In genomic region chr2:116697542-116697941, GRCm38 (mm10) we compare ENCODE assay signal across 26 mouse cellular contexts.
A peak's percentile ranks its signal among the peaks of the same experiment; 100 is the strongest.
DNase-seq lines count a peak whose midpoint lies in the region; ATAC-seq and TF ChIP-seq lines count a peak whose summit lies in the region.
"Had no signal": no experiment of that assay in that cellular context is flagged by ENCODE, and none has a peak within 500 bp of the region (broad histone marks: within the 10 kb centered on the region; RNA-seq: fewer than 3 reads in every experiment).

No protein-coding gene starts in this region.

- H3K9me3 ChIP-seq in hindbrain, embryonic 14.5 days (ENCODE audit: control insufficient read depth, low read length) = no peaks in the 10 kb centered on the region
- H3K9me3 ChIP-seq in hindbrain, embryonic 10.5 days = no peaks in the 10 kb centered on the region
- H3K9me3 ChIP-seq in midbrain, embryonic 16.5 days (replicated peaks; ENCODE audit: control insufficient read depth, low read length, poor library complexity, severe bottlenecking) = no peaks in the 10 kb centered on the region
- H3K9me3 ChIP-seq in midbrain, embryonic 13.5 days = no peaks in the 10 kb centered on the region
- H3K9me3 ChIP-seq in CH12.LX (replicated peaks; ENCODE audit: low read length) = no peaks in the 10 kb centered on the region
- no peaks in the 10 kb centered on the region for H3K9me3 ChIP-seq in forebrain, embryonic 16.5 days (ENCODE audit: control insufficient read depth, low read length)
- H3K9me3 ChIP-seq: embryonic facial prominence, embryonic 13.5 days; heart, embryonic 10.5 days had no signal

- no peaks in the 10 kb centered on the region for H3K27me3 ChIP-seq in hindbrain, embryonic 14.5 days (ENCODE audit: control insufficient read depth, insufficient read depth, low read length)
- no peaks in the 10 kb centered on the region for H3K27me3 ChIP-seq in hindbrain, embryonic 10.5 days (ENCODE audit: insufficient read depth, poor library complexity, severe bottlenecking)
- H3K27me3 ChIP-seq in midbrain, embryonic 16.5 days (ENCODE audit: control insufficient read depth, insufficient read depth, low read depth, low read length) = no peaks in the 10 kb centered on the region
- H3K27me3 ChIP-seq in midbrain, embryonic 13.5 days = no peaks in the 10 kb centered on the region
- H3K27me3 ChIP-seq in CH12.LX (replicated peaks) = no peaks in the 10 kb centered on the region
- H3K27me3 ChIP-seq in forebrain, embryonic 16.5 days (replicated peaks; ENCODE audit: control insufficient read depth, insufficient read depth, low read length) = no peaks in the 10 kb centered on the region
- H3K27me3 ChIP-seq: embryonic facial prominence, embryonic 13.5 days had no signal

- TF ChIP-seq POLR2A in CH12.LX (IDR thresholded peaks at IDR 0.05; ENCODE audit: low read depth, low read length) = no peak

- no peak overlapping the region for H3K4me3 ChIP-seq in hindbrain, embryonic 14.5 days (replicated peaks; ENCODE audit: low read length)
- no peak overlapping the region for H3K4me3 ChIP-seq in hindbrain, embryonic 10.5 days
- H3K4me3 ChIP-seq in midbrain, embryonic 16.5 days (ENCODE audit: low read depth, low read length) = no peak overlapping the region
- H3K4me3 ChIP-seq in midbrain, embryonic 13.5 days (replicated peaks) = no peak overlapping the region
- H3K4me3 ChIP-seq in CH12.LX (replicated peaks in 1 of 3; ENCODE audit: low read depth in 2 of 3, low read length in 2 of 3, poor library complexity in 1 of 3) = no peak overlapping the region
- H3K4me3 ChIP-seq in forebrain, embryonic 16.5 days (replicated peaks; ENCODE audit: low read length) = no peak overlapping the region
- H3K4me3 ChIP-seq: embryonic facial prominence, embryonic 13.5 days; erythroblast, embryonic 14.5 days; heart, embryonic 10.5 days had no signal

- H3K36me3 ChIP-seq in hindbrain, embryonic 14.5 days (replicated peaks; ENCODE audit: control insufficient read depth, insufficient read depth) = no peaks in the 10 kb centered on the region
- no peaks in the 10 kb centered on the region for H3K36me3 ChIP-seq in hindbrain, embryonic 10.5 days
- H3K36me3 ChIP-seq in midbrain, embryonic 16.5 days (ENCODE audit: control insufficient read depth, insufficient read depth, low read length) = no peaks in the 10 kb centered on the region
- H3K36me3 ChIP-seq in midbrain, embryonic 13.5 days = no peaks in the 10 kb centered on the region
- no peaks in the 10 kb centered on the region for H3K36me3 ChIP-seq in CH12.LX (replicated peaks in 1 of 2; ENCODE audit: control insufficient read depth in 1 of 2, insufficient read depth in 1 of 2, low read length in 1 of 2)
- H3K36me3 ChIP-seq in forebrain, embryonic 16.5 days (ENCODE audit: control insufficient read depth, insufficient read depth) = no peaks in the 10 kb centered on the region
- H3K36me3 ChIP-seq: embryonic facial prominence, embryonic 13.5 days; heart, embryonic 10.5 days had no signal

- in situ Hi-C loops in CH12.LX (cut with MboI; ENCODE audit: low pct_ligation_motif_present, low pct_unique_long_range_greater_than_20kb, low sequenced_read_pairs) = no loop called here

- no peak overlapping the region for H3K9ac ChIP-seq in hindbrain, embryonic 14.5 days
- no peak overlapping the region for H3K9ac ChIP-seq in midbrain, embryonic 16.5 days (ENCODE audit: low read depth, low read length)
- no peak overlapping the region for H3K9ac ChIP-seq in midbrain, embryonic 13.5 days (replicated peaks)
- H3K9ac ChIP-seq in CH12.LX (ENCODE audit: insufficient read depth, low read depth) = no peak overlapping the region
- H3K9ac ChIP-seq in forebrain, embryonic 16.5 days (replicated peaks; ENCODE audit: low read depth, low read length) = no peak overlapping the region
- H3K9ac ChIP-seq: embryonic facial prominence, embryonic 13.5 days; liver, postnatal 0 days had no signal

- TF ChIP-seq CTCF in CH12.LX (conservative IDR thresholded peaks at IDR 0.05 in 1 of 2, IDR thresholded peaks at IDR 0.05 in 1 of 2; ENCODE audit: low read depth in 2 of 2, low read length in 2 of 2) = no peak

- no peak; the same call in 1 of the 2 replicates for ATAC-seq in hindbrain, embryonic 14.5 days (ENCODE audit: low FRiP score)
- ATAC-seq in midbrain, embryonic 16.5 days = peak; percentile 77
- ATAC-seq in midbrain, embryonic 13.5 days = no peak
- peak; percentile 58 for ATAC-seq in forebrain, embryonic 16.5 days
- ATAC-seq: inflammation-experienced regulatory T-cells, adult 6 months; liver, postnatal 0 days; lung, postnatal 0 days had no signal

- no peak overlapping the region for H3K27ac ChIP-seq in hindbrain, embryonic 14.5 days
- no peak overlapping the region for H3K27ac ChIP-seq in hindbrain, embryonic 10.5 days
- no peak overlapping the region for H3K27ac ChIP-seq in midbrain, embryonic 16.5 days (ENCODE audit: low read length)
- no peak overlapping the region for H3K27ac ChIP-seq in midbrain, embryonic 13.5 days
- no peak overlapping the region for H3K27ac ChIP-seq in CH12.LX (ENCODE audit: insufficient read depth, low read depth)
- H3K27ac ChIP-seq in forebrain, embryonic 16.5 days (ENCODE audit: low read length) = no peak overlapping the region
- H3K27ac ChIP-seq: embryonic facial prominence, embryonic 13.5 days; heart, embryonic 10.5 days; kidney, postnatal 0 days; macrophage; stomach, postnatal 0 days had no signal

- 59% methylated on average over 5 of the region's 5 CpGs for WGBS in hindbrain, embryonic 14.5 days
- WGBS in hindbrain, embryonic 10.5 days = 71% methylated on average over 5 of the region's 5 CpGs
- WGBS in midbrain, embryonic 16.5 days = 54% methylated on average over 5 of the region's 5 CpGs
- 61% methylated on average over 5 of the region's 5 CpGs for WGBS in midbrain, embryonic 13.5 days
- 45% methylated on average over 5 of the region's 5 CpGs for WGBS in forebrain, embryonic 16.5 days

- no peak for TF ChIP-seq EP300 in CH12.LX (IDR thresholded peaks at IDR 0.05; ENCODE audit: low read length)

- no peak overlapping the region for H3K4me2 ChIP-seq in hindbrain, embryonic 14.5 days (replicated peaks)
- no peak overlapping the region for H3K4me2 ChIP-seq in midbrain, embryonic 16.5 days (ENCODE audit: low read length)
- no peak overlapping the region for H3K4me2 ChIP-seq in midbrain, embryonic 13.5 days (replicated peaks)
- H3K4me2 ChIP-seq in CH12.LX (ENCODE audit: insufficient read depth, low read depth, poor library complexity, severe bottlenecking) = no peak overlapping the region
- H3K4me2 ChIP-seq in forebrain, embryonic 16.5 days (ENCODE audit: low read length) = no peak overlapping the region
- H3K4me2 ChIP-seq: embryonic facial prominence, embryonic 13.5 days; liver, embryonic 11.5 days had no signal

- TF ChIP-seq RAD21 in CH12.LX (IDR thresholded peaks at IDR 0.05; ENCODE audit: low read depth, low read length) = no peak

- dilution Hi-C loops in CH12.LX (cut with MboI; ENCODE audit: extremely low pct_ligation_motif_present, extremely low pct_unique_long_range_greater_than_20kb, low sequenced_read_pairs) = no loop called here

- DNase-seq in hindbrain, embryonic 14.5 days (ENCODE audit: low spot score) = peak; percentile 55
- no peak for DNase-seq in hindbrain, embryonic 10.5 days (ENCODE audit: low spot score)
- DNase-seq in CH12.LX (ENCODE audit: extremely low read depth) = peak; percentile 33
- DNase-seq in frontal cortex, postnatal 14 days (ENCODE audit: low spot score in 2 of 2) = no peak
- DNase-seq: adrenal gland, postnatal 25 days; cerebellum, adult 11 months; cerebellum, postnatal 36 days; embryo, embryonic 11 days; heart, postnatal 4 days; kidney, adult 18-20 months; layer of hippocampus, adult 9-11 months; liver, postnatal 0 days; thymus, adult 2 months; thymus, postnatal 4 days had no signal

- H3K79me2 ChIP-seq in CH12.LX (replicated peaks; ENCODE audit: control insufficient read depth, extremely low read depth, insufficient read depth, poor library complexity, severe bottlenecking) = no peaks in the 10 kb centered on the region

- no peaks in the 10 kb centered on the region for H3K4me1 ChIP-seq in hindbrain, embryonic 14.5 days (replicated peaks; ENCODE audit: control insufficient read depth, insufficient read depth, low read length)
- no peaks in the 10 kb centered on the region for H3K4me1 ChIP-seq in hindbrain, embryonic 10.5 days (replicated peaks)
- H3K4me1 ChIP-seq in midbrain, embryonic 16.5 days (ENCODE audit: control insufficient read depth, insufficient read depth, low read length) = no peaks in the 10 kb centered on the region
- no peaks in the 10 kb centered on the region for H3K4me1 ChIP-seq in midbrain, embryonic 13.5 days (replicated peaks)
- H3K4me1 ChIP-seq in CH12.LX (ENCODE audit: control insufficient read depth in 1 of 2, insufficient read depth in 2 of 2) = peaks cover 0 to 8% of the 10 kb centered on the region in 2 experiments; a peak in 1 of 4 replicates
- no peaks in the 10 kb centered on the region; the same call in 1 of the 2 replicates for H3K4me1 ChIP-seq in forebrain, embryonic 16.5 days (replicated peaks; ENCODE audit: control insufficient read depth, insufficient read depth, low read length)
- H3K4me1 ChIP-seq: embryonic facial prominence, embryonic 13.5 days; heart, embryonic 10.5 days had no signal

TF ChIP-seq in CH12.LX, 34 proteins besides CTCF, POLR2A, EP300 and RAD21 (continues in another document):
- no peak for TF ChIP-seq ZKSCAN1 (IDR thresholded peaks at IDR 0.05; ENCODE audit: borderline replicate concordance, low read depth, low read length)
- TF ChIP-seq TBP (conservative IDR thresholded peaks at IDR 0.05; ENCODE audit: low read depth, low read length) = no peak
- no peak for TF ChIP-seq ETS1 (conservative IDR thresholded peaks at IDR 0.05; ENCODE audit: low read depth, low read length)
- no peak for TF ChIP-seq POLR2AphosphoS2 (IDR thresholded peaks at IDR 0.05; ENCODE audit: low read depth, low read length)
- no peak for TF ChIP-seq MAFK (IDR thresholded peaks at IDR 0.05; ENCODE audit: insufficient replicate concordance, low read length)
- no peak for TF ChIP-seq HCFC1 (IDR thresholded peaks at IDR 0.05; ENCODE audit: low read depth, low read length)
- no peak for TF ChIP-seq GABPA (IDR thresholded peaks at IDR 0.05; ENCODE audit: insufficient replicate concordance, low read depth, low read length)
- no peak for TF ChIP-seq TCF12 (IDR thresholded peaks at IDR 0.05; ENCODE audit: low read depth, low read length)
- no peak for TF ChIP-seq KAT2A (IDR thresholded peaks at IDR 0.05; ENCODE audit: insufficient replicate concordance, low read length)
- TF ChIP-seq MAZ (IDR thresholded peaks at IDR 0.05; ENCODE audit: low read depth, low read length) = no peak
- no peak for TF ChIP-seq JUN (IDR thresholded peaks at IDR 0.05; ENCODE audit: insufficient read depth, low read depth, low read length)
- TF ChIP-seq NELFE (IDR thresholded peaks at IDR 0.05; ENCODE audit: low read depth, low read length) = no peak
- no peak for TF ChIP-seq USF1 (IDR thresholded peaks at IDR 0.05; ENCODE audit: low read depth, low read length)
- no peak for TF ChIP-seq MYC (IDR thresholded peaks at IDR 0.05; ENCODE audit: low read depth, low read length)
- TF ChIP-seq PAX5 (IDR thresholded peaks at IDR 0.05; ENCODE audit: low read length) = no peak
- no peak for TF ChIP-seq MAX (IDR thresholded peaks at IDR 0.05; ENCODE audit: low read length)
- no peak for TF ChIP-seq NRF1 (IDR thresholded peaks at IDR 0.05; ENCODE audit: low read depth, low read length)

Comparison
In these comparisons a context has a peak if more than half of its experiments do, and no peak if none do; other contexts are left out.
1. ATAC-seq: peak in midbrain, embryonic 16.5 days (single experiment) and forebrain, embryonic 16.5 days (single experiment); none in hindbrain, embryonic 14.5 days (single experiment) and midbrain, embryonic 13.5 days (single experiment).
2. DNase-seq: peak in hindbrain, embryonic 14.5 days (single experiment) and CH12.LX (single experiment); none in hindbrain, embryonic 10.5 days (single experiment) and frontal cortex, postnatal 14 days (0 of 2).